Mouse (Mus musculus) ES-Bruce4 (cell line): ENCODE data around the gene 2210016L21Rik.

Experiments
- CTCF ChIP-seq: IDR thresholded peaks from one replicate; pipeline ENCODE4 v1.8.1; 2011; ENCODE audit warnings: low read depth, low read length
- EP300 ChIP-seq: IDR thresholded peaks from 2 replicates; pipeline ENCODE4 v1.6.1; 2011; ENCODE audit warnings: low read depth, low read length; ENCODE audit not compliant: insufficient read depth

DNA sequence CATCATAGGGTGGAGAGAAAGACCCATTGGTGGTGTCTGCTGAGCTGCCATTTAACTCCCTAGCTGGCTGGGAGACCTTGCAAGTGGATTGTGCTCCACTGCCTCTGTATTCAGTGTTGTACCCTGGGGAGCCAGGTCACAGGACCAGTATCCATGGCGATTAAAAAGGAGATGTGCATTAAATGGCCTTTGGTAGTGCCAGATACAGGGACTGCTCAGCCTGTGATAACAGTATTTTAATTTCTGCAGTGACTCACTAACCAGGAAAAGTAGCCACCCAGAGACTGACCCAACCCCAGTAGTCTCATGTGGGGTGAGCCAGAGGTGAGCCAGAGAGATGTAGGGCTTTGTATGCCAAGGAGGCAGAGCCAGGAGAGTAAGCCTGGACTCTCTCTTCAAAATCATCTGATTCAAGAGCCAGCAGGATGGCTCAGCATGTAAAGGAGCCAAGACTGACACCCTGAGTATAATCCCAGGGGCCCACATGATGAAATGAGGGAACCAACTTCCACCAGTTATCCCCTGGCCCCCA, 15.7 kb upstream of the 2210016L21Rik start:
- TF ChIP-seq CTCF: no peak
- TF ChIP-seq EP300: no peak
